Mouse (Mus musculus) common myeloid progenitor, adult 5-6 weeks (primary cell): Measurements from ENCODE around the gene Skap1. TPM values are rescaled to one million over a fixed set of nuclear protein-coding genes. Genes with fewer than 3 reads are reported as not detected.

Source experiments
- ATAC-seq: replicated peaks from 2 replicates; pipeline ENCODE4 v1.8.0; 2016; ENCODE audit warnings: low read depth, mild to moderate bottlenecking, moderate TSS enrichment, inconsistent platforms; ENCODE audit not compliant: poor library complexity, severe bottlenecking
- total RNA-seq: library from RNA; stranded (forward); fragments of 200-1000, 187-1606 nt; gene quantifications from 2 replicates; pipeline ENCODE4 v1.2.3, GENCODE M21; 2017

Gene Skap1
- total RNA-seq, 1 experiment from 2014 or later, result not detected

DNA sequence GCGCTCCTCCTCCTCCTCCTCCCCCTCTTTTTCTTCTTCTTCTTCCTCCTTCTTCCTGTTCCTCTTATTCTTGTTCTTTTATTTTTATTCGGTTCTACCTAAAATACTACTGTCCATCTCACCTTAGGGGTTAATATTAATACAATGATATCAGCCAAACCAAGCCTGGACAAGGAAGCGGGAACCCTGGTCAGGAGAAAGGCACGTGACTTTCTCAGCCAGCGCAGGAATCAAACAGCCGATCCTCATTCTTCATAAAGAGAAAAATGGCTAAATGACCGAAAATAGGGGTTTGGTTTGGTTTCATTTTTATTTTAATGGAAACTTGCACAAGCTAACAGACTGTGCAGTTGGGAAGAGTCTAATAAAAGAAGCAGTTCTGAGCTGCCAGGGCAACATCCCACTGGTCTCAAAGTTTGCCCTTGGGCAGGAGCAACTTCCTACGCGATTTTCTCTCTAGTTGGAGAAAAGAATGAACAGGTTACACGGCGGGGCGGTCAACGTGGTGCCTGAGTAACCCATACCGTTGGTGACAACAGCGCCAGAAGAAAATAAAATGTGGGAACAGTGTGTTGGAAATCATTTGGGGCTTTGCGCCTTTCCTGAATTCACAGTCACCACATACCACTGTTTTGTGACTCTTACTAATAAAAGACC is 154.5 kb downstream of the Skap1 start:
- no peak for ATAC-seq

DNA sequence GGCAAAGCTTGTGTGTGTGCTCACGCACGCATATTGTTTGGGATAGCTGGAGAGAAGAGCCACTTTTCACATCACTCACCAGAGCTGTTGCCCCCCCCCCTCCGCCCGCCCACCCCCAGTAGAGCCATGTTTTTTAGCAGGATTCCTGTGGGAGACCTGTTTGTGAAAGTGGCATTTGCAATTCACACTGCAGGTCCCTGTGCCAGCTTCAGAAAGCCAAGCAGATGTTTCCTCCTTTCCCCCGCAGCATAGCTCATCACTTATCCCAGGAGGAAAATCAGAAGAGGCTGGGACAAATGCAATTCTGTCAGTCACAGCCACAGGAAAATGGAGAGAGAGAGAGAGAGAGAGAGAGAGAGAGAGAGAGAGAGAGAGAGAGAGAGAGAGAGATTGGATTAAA is 155.2 kb downstream of the Skap1 start:
- ATAC-seq, result no peak

DNA sequence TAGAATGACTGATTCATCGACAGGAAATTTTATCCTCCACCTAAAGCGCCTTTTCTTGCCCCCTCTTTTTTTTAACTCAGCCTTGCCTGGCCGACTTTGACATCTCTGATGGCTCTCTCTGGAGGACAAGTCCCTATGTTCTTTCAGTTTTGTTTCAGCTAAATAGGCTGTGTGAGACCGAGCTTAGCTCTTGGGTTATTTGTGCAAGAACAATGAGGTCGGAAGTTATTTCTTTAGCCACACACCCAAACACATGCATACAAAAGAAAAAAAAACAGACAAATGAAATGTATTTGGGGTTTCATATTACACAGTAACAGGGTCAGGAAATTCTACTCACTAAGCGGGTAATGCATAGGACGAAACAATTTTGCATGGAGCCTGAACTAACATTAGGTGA is 155.6 kb downstream of the Skap1 start:
- no peak for ATAC-seq

DNA sequence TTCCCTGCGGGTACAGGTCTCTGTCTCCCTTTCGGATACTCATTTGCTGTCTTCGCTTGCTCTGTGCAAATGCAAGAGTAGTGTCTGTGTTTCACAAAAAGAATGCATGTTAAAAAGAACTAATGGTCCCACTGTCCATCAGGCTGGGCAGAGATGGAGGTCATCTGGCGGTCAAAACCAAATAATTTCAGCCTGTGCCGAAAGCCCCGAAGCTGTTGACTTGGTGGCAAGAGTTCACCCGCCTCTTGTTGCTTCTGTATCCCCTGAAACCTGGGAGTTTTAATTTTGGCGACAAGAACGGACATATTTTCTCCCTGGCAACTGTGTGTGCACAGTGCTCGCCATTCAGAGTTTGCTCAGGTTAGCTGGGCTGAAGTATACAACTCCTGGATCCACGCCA is 156.3 kb downstream of the Skap1 start:
- no peak for ATAC-seq

DNA sequence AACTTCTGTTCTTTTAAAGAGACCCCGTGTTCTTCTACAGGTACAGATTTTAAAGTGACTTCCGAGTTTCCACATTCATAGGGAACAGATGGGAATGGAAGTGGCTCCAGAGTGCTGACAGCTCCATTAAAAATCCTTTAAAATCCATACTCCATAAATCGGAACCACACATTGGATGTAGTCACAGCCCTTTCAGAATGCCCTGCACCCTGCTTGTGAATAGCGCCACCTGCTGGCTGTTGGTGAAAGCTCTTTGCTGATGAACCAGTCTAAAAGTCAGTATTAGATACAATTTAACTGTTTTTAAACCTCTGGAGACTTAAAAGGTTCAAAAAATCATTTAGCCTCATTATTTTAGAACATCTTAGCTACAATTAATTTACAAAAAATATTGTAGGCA is 156.8 kb downstream of the Skap1 start:
- ATAC-seq, result peak; percentile 60

DNA sequence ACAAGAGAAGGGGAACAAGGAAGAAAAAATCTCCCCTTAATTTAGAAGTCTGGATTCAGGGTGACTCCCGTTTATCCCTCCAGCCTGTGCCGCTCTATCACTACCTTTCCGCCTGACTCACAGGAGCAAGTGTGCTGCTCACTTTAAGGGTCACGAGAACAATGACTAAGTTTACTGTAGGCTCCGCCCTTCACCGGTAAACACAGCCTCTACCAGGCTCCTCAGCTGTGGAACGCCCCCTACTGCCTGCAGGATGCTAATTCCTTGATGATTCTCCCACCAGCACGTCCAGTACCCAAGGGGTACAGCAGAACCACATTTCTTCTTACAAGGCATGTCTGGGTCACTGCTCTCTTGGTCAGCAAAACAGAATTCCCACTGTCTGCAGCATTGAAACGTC is 158.4 kb downstream of the Skap1 start:
- peak; percentile 84 for ATAC-seq

DNA sequence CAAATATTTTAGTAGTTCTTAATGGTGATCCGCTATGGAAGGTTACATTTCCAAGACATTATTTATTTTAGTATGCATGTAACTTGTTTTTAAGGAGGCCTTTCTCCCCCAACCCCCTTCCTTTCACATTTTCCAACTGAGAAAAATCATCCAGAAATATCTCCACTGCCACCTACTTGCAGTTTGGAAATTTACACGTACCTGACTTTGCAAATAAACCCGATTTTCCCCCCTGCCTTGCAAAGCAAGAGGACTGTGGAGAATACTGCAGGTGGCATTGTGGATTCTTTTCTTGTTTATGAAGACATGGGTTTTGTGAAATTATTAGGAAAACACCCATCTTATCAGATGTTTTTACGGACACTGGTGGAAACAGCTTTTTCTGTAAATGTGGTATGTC is 160.0 kb downstream of the Skap1 start:
- no peak for ATAC-seq

DNA sequence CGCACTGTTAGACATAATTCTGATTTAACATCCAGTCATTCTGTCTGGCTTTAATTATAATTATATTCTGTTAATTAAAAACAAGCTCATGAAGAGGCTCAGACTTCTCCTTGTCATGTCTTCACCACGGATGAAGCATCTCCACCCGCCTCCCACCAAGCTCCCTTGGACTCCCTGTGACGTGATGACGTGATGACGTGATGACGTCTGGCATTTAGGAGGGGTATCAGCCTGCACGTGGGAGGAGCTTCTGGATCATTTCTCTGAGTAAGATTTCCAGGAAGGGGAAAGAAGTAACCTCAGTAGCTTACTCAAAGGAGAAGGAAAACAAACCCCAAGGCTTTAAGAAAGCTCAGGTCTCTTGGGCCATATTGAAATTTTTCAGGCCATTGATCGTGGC is 165.4 kb downstream of the Skap1 start:
- no peak for ATAC-seq

DNA sequence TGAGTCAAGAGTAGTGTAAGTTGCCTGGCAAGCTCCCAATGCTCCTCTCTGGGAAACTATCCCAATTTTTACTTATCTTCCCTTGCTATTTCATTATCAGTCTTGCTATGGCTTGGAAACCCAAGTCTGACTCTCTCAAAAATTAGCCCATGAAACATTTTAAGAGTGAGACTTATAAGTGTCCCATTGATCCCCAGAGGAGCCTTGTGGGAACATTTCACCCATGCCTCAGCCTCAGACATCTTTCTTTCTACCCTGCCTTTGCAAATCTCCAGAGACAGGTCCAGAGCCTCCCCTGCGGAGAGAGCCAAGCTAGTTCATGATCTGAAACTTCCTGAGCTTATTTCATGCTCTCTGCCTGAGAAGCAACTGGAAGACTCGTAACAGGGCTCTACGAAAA is 167.1 kb downstream of the Skap1 start:
- no peak for ATAC-seq

DNA sequence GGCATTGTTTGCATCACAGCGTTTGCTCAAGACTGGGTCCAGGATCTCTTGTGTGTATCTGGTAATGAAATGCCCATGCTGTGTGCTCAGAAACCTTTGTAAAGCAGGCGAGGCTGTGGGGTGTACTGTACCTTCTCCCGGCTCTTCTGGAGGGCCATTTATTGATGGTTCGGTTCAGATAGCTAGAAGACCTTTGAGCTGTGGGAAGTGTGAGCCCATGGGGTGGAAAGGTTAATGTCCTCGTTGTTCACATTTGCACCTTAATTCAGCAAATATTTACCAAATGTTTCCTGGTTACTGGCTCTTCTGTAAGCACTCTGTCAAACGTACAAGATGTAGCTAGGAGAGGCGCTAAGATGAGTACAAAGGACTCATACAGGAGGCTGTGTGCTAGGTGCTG is 173.5 kb downstream of the Skap1 start:
- ATAC-seq, result no peak

DNA sequence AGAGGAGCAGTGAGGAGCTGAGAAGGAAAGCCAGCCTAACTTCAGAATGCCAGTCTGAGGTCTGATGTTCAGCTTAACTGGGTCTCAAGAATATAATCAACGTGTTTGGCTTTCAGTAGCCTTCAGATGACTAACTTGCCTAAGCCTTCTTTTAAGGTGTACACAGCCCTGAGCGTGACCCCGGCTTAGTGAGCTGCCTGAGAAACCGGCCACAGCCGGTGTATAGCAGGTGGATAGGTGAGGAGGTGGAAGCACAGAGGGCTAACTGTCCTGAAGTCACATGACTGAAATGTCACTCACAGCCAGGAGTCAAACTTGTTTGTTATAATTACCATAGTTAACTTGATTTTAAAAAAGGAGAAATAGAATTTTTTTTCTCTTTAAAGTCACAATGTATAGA is 175.4 kb downstream of the Skap1 start:
- no peak for ATAC-seq

DNA sequence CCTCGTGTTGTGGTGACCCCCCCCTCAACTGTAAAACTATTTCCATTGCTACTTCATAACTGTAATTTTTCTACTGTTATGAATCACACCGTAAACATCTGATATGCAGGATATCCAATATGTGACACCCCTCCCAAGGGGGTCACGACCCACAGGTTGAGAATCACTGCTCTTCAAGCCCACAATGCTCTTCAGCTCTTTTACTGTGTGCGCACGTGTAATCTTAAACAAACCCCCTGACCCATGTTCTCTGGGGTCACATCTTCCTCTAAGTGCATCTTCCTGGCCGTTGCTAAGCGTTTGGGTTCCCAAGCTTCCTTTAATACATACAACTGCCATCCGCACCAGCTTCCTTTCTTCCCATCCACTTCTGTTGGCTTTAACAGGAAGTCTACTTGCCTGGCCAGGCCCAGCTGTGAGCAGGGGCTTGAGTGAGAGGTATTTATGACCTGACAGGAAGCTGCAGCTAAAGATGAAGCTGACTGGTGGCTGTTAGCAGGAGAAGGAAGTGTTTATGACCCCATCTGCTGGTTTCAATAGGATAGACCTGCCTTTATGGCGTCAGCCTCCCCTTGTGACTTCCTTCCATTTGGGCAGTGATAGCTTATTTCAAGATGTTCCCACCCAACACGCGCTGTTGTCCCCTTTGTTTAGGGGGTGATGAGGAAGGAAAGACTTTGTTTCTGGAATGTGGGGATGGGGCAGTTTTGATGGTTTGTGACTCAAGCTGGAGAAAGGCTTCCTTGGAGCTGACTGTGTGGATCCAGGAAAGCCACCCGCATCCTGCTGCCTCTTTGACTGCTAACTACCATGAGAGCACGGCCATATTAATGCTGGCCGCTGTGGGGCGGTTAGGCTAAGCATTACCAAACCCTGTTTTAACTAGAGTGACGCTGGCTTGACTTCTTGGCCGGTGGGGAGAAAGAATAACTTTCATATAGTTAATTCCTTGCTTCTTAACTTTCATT is 178.1 kb downstream of the Skap1 start:
- peak; percentile 88 for ATAC-seq

DNA sequence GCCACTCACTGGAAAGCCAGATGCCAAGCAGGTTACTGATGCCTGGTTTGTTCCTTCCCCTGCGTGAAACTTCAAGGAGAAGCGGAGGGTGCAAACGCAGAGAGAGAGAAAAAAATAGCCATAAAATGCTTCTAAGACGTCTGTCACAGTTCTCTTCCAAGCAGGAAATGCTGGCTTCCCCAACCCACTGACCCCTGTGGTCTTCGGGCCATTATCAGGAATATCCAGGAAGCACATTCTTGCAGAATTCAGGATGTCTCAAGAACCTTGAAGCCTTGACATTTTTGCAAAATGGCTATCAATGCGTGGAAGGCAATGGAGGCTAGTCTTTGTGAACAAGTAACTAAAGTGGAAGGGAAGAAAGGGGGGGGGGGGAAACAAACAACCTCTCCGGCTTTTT is 180.6 kb downstream of the Skap1 start:
- ATAC-seq, result no peak

DNA sequence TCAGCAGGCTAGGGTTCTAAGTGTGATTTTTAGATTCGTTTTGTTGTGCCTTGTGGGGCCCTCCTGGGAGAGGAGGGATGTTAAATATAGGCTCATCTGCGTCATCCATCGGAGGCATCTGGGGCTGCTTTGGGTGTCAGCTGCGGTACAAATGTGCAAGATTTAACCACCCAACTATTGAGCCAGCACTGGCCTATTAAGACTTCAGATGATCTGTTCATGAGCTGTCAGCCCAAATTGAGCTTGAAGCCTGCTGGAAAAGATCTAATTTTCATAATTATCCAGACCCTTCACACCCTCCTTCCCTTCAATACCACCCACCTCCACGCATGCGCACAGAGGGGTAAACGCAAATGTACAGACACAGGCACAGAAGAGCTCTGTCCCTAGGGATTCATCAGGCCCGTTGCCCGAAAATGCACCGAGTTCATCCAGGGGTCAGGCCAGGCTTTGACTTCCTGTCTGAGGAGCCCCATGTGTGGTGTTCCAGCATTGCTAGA is 181.2 kb downstream of the Skap1 start:
- no peak for ATAC-seq

DNA sequence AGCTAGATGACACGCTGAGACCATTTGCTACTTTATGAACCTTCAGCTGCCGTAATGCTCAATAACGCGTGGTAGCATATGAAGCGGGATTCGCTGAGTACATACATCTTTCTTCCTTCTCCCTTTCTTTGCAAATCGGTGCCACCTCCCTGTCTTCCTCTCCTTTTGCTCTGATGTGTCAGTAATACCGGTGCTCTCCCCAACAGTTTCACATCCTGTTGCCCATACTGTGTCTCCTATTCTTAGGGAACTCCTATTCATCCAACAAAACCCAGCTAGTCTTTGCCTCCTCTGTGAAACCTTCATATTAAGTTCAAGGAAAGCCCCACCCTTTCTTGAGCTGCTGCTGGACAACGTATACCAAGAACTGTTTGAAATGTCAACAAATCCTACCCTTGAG is 187.5 kb downstream of the Skap1 start:
- no peak for ATAC-seq

DNA sequence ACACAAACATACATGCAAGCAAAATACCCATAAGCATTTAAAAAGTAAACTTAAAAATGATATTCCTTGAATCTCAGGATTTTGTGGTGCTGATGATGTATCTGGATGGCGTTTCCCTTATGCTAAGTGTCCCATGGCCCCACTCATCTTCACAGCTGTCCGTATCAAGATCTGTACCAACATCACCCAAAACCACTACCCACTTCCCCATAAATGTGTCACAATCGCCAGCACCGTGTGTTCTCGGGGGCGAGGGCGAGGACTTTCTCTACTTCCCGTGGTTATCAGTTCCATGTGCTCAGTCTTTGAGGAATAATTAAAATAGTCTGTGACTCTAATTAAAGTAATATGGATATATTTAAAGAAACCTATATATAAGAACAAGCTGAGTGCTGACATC is 189.5 kb downstream of the Skap1 start:
- peak; percentile 98 for ATAC-seq

DNA sequence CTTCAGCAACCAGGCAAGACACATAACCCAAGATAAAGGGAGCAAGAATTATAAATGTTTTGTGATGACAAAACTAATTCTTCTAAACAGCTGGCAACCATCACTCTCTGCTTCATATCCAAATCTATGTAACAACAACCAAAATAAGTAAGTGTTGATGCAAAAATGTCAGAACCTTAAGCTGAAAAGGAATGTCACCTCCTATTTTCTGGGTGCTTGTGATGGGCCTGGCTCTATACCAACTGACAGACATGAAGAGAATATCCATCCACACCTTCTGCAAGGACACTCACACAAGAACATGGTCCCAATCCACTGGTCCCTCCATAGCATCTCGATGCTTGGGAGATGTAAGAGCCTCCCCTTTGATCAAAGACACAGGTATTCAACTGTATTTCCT is 194.0 kb downstream of the Skap1 start:
- ATAC-seq, result no peak

DNA sequence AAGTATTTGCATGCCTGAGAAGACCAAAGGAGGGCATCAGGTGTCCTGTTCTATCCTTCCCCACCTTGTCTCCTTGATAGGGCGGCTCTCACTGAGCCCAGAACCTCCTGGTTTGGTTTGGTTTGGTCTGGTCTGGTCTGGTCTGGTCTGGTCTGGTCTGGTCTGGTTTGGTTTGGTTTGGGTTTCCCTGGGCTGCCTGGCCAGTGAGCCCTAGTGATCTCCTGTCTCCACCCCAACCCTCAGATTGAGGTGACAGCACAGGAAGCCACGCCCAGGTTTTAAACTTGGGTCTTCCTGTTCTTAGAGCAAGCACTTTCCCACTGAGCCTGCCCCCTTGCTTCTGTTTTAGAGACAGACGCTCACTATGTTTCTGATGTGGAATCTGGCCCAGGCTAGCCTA is 202.5 kb downstream of the Skap1 start:
- peak; percentile 88 for ATAC-seq

DNA sequence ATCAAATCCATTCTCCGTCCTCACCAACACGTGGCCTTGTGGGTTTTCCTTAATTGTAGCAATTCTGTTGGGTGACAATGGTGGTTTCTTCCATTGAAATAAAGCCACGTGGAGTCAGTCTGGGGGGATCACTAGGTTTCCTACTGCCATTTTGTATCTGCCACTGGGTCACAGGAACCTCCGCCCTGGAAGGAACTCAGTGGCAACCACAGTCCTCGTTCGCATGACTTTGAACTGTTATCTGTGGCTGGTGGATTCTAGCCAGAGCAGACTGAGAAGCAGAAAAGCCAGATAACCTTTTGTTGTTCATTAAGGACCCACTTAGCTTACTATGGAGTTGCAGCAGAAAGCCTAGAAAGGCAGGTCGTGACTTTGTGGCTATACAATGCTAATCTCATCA is 204.0 kb downstream of the Skap1 start:
- peak; percentile 61 for ATAC-seq

DNA sequence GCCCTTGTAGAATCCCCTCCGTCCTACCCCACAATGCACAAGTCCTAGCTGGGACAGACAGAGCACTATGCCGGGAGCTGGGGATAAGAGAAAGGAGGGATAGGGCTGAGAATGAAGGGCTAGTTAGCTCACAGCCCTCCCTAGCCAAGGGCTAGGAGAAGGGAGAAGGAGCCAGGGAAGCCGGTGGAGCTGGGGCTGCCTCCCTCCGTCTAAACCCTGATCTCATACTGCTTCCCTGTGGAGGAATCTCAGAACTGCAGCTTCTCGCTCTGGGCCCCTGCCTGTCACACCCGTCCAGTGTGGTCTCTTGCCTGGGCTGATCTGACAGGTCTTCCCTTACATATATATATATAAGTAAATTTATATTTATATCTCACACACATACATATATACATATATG is 209.4 kb downstream of the Skap1 start:
- peak; percentile 95 for ATAC-seq

DNA sequence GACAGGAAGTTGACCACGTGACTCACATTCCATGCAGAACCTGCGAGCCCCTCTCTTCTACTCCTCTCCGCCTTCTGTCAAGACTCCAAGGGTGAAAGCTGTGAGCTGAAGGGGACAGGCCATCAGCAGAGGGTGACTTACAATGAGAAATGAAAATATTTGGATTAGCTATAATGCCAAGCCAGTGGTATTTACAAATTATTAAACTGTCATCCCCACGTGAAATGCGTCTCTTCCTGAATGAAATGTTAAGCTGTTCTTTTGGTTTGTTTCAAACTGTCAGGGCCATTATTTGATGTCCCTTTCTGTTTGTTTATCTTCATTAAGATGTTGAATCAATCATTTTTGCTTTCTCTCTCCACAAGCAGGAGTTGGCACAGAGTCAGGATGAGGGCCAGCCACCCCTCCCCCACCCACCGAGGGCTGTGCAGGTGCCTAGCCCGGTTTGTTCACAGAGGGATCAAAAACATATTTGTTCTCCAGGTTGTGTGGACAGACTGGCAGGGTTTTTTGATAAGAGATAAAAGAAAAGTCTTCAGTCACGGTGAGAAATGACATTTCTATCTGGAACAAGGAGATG is 210.5 kb downstream of the Skap1 start:
- no peak for ATAC-seq
